Mouse (Mus musculus): Measurements from ENCODE around the gene Gm867. TPM values are rescaled to one million over a fixed set of nuclear protein-coding genes. Genes with fewer than 3 reads are reported as not detected.

The Gm867 gene
- polyA plus RNA-seq, 1 experiment from 2014 or later: 27.1 TPM

DNA sequence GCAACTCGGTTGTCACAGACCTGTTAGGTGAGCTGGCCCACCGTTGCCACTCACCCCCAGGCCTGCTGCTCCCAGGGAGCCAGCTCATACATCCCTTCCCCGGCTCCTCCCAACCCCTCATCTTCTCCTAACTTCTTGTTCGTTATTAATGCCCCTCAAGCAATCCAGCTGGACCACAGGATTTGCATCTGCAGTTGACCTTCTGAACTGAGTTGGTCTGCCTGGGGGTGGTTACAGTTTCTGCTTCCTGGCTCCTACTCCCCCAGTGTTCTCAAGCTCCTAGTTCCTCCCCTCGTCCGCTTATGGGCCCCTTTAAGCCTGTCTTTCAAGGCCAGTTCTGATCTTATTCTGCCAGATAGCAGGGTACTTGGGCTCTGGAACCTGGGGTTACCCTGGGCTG, 45.9 kb downstream of the Gm867 start:
- Histone ChIP-seq H3K4me2 (no peak overlapping the region), H3K4me3 (replicated peaks) (no peak overlapping the region), H3K4me1 (replicated peaks) (peaks cover 15% of the 10 kb centered on the region), H3K9ac (no peak overlapping the region), H3K9me3 (replicated peaks) (no peaks in the 10 kb centered on the region), H3K27me3 (no peaks in the 10 kb centered on the region), H3K27ac (replicated peaks) (no peak overlapping the region), H3K36me3 (replicated peaks) (peaks cover 42% of the 10 kb centered on the region)
- 70% methylated on average over 6 of the region's 6 CpGs for WGBS (ENCODE audit: insufficient replicate concordance)
- no peak for ATAC-seq (ENCODE audit: insufficient read depth)

DNA sequence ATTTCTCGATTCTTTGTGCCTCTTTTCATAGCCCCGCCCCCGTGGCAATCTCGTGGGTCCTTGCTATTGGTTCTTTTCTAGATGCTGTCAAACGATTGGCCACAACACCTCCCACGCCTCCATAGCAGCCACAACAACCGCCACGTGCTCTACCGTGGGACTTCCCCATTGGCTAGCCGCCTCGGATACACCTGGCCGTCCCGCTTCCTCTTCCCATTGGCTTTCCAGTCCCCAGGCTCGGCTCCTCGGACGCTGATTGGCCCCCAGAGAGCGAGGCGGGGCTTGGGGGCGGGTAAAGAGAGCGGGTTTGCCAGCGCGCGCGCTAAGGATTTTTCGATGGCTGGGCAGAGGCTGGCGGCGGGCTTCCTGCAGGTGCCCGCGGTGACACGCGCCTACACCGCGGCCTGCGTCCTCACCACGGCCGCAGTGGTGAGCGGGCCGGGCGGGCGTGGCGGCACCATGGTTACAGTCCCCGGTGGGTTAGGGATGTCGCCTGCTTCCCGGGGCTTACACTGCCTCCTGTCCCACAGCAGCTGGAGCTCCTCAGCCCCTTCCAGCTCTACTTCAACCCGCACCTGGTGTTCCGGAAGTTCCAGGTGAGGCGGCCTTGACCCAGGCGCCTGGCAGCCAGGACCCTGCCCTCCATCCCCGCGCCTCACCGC, 47.3 kb downstream of the Gm867 start, which contains the start of gene Derl3:
TSS of gene Derl3 (plus strand) at position 325 of the 662 bp plus-strand sequence.
- Histone ChIP-seq H3K36me3 (replicated peaks) (peaks cover 28% of the 10 kb centered on the region), H3K4me2 (peak within 1 kb of the TSS; percentile 89), H3K27me3 (peaks cover 4% of the 10 kb centered on the region; the same call in 1 of the 2 replicates), H3K4me3 (replicated peaks) (peak within 1 kb of the TSS; percentile 50), H3K4me1 (replicated peaks) (peaks cover 15% of the 10 kb centered on the region), H3K27ac (replicated peaks) (no peak within 1 kb of the TSS), H3K9me3 (replicated peaks) (no peaks in the 10 kb centered on the region), H3K9ac (peak within 1 kb of the TSS; percentile 33; the same call in 1 of the 2 replicates)
- WGBS (ENCODE audit: insufficient replicate concordance): 2% methylated on average over 50 of the region's 51 CpGs
- ATAC-seq (ENCODE audit: insufficient read depth): peak; percentile 98

GRCm38 (mm10) chr10:75889406-75890153, 50.9 kb downstream of the Gm867 start:
- ATAC-seq (ENCODE audit: insufficient read depth): no peak
- Histone ChIP-seq H3K36me3 (replicated peaks) (no peaks in the 10 kb centered on the region), H3K4me3 (replicated peaks) (no peak overlapping the region), H3K9me3 (replicated peaks) (no peaks in the 10 kb centered on the region), H3K9ac (no peak overlapping the region), H3K4me2 (no peak overlapping the region), H3K27me3 (peaks cover 4% of the 10 kb centered on the region; the same call in 1 of the 2 replicates), H3K27ac (replicated peaks) (no peak overlapping the region), H3K4me1 (replicated peaks) (peaks cover 15% of the 10 kb centered on the region)
- WGBS (ENCODE audit: insufficient replicate concordance): 45% methylated on average over 8 of the region's 8 CpGs

Other genes with a start within 250 kb of the Gm867 start
- 14.3 and 14.7 TPM in 2 replicates for gene Cabin1, start 176.3 kb downstream of the Gm867 start, polyA plus RNA-seq (2015; fragmentation: Nextera tagmentation; extraction: Ambion mirVana)
- 185 and 204 TPM in 2 replicates for gene Ddt, start 167.3 kb downstream of the Gm867 start, polyA plus RNA-seq (2015; fragmentation: Nextera tagmentation; extraction: Ambion mirVana)
- gene Gm20441, start 159.7 kb downstream of the Gm867 start, polyA plus RNA-seq (2015; fragmentation: Nextera tagmentation; extraction: Ambion mirVana): not detected in 2 replicates
- 14.9 and 15.4 TPM in 2 replicates for gene Gstt3, start 159.3 kb downstream of the Gm867 start, polyA plus RNA-seq (2015; fragmentation: Nextera tagmentation; extraction: Ambion mirVana)
- gene Gstt1, start 142.1 kb downstream of the Gm867 start, polyA plus RNA-seq (2015; fragmentation: Nextera tagmentation; extraction: Ambion mirVana): 108 and 151 TPM in 2 replicates
- not detected in 2 replicates for gene Gstt4, start 118.1 kb downstream of the Gm867 start, polyA plus RNA-seq (2015; fragmentation: Nextera tagmentation; extraction: Ambion mirVana)
- gene Gstt2, start 103.2 kb downstream of the Gm867 start, polyA plus RNA-seq (2015; fragmentation: Nextera tagmentation; extraction: Ambion mirVana): 50.5 and 54.2 TPM in 2 replicates
- 755 and 825 TPM in 2 replicates for gene Mif, start 80.4 kb downstream of the Gm867 start, polyA plus RNA-seq (2015; fragmentation: Nextera tagmentation; extraction: Ambion mirVana)
- gene Derl3, start 47.3 kb downstream of the Gm867 start, polyA plus RNA-seq (2015; fragmentation: Nextera tagmentation; extraction: Ambion mirVana): 0.53 and 0.67 TPM in 2 replicates
- 63.7 and 64.5 TPM in 2 replicates for gene Smarcb1, start 19.1 kb downstream of the Gm867 start, polyA plus RNA-seq (2015; fragmentation: Nextera tagmentation; extraction: Ambion mirVana)
- gene Chchd10, start 7.5 kb downstream of the Gm867 start, polyA plus RNA-seq (2015; fragmentation: Nextera tagmentation; extraction: Ambion mirVana): 117 and 142 TPM in 2 replicates
- 2.4 and 3.1 TPM in 2 replicates for gene Mmp11, start 4.2 kb downstream of the Gm867 start, polyA plus RNA-seq (2015; fragmentation: Nextera tagmentation; extraction: Ambion mirVana)
- gene Vpreb3, start 2.4 kb upstream of the Gm867 start, polyA plus RNA-seq (2015; fragmentation: Nextera tagmentation; extraction: Ambion mirVana): 6.4 and 9.1 TPM in 2 replicates
- 0.23 TPM in 1 of 2 replicates, not detected in the other for gene Gm5134, start 13.8 kb upstream of the Gm867 start, polyA plus RNA-seq (2015; fragmentation: Nextera tagmentation; extraction: Ambion mirVana)
- 10.8 and 11.2 TPM in 2 replicates for gene Zfp280b, start 92.0 kb upstream of the Gm867 start, polyA plus RNA-seq (2015; fragmentation: Nextera tagmentation; extraction: Ambion mirVana)
- gene Slc5a4b, start 170.3 kb upstream of the Gm867 start, polyA plus RNA-seq (2015; fragmentation: Nextera tagmentation; extraction: Ambion mirVana): 0.20 and 0.35 TPM in 2 replicates
- 0.07 TPM in 1 of 2 replicates, not detected in the other for gene Slc5a4a, start 206.8 kb upstream of the Gm867 start, polyA plus RNA-seq (2015; fragmentation: Nextera tagmentation; extraction: Ambion mirVana)

All from liver, embryonic 15.5 days (tissue).